In genomic region chr7:98743312-98743711, GRCm38 (mm10) we compare ENCODE assay signal across 7 mouse cellular contexts. TPM values are rescaled to one million over a fixed set of nuclear protein-coding genes. Genes with fewer than 3 reads are reported as not detected.
DNase-seq lines count a peak whose midpoint lies in the region; ATAC-seq and TF ChIP-seq lines count a peak whose summit lies in the region.

No protein-coding gene starts in this region.

- WGBS in heart, postnatal 0 days, result 4% methylated on average over 3 of the region's 3 CpGs

- H3K9me3 ChIP-seq in ES-E14 (ENCODE audit: control insufficient read depth, insufficient read depth, low read depth, low read length), result no peaks in the 10 kb centered on the region
- H3K9me3 ChIP-seq in heart, postnatal 0 days (replicated peaks; ENCODE audit: control insufficient read depth, low read length), result no peaks in the 10 kb centered on the region

- no peak for TF ChIP-seq POLR2A in cortical plate, adult 2 months (IDR thresholded peaks at IDR 0.05; ENCODE audit: extremely low read depth, insufficient read depth, low read length)

- H3K4me2 ChIP-seq in heart, postnatal 0 days (ENCODE audit: low read depth, low read length), result no peak overlapping the region

- no peak overlapping the region for H3K9ac ChIP-seq in ES-E14 (ENCODE audit: insufficient read depth, low read depth, low read length, poor library complexity, severe bottlenecking)
- H3K9ac ChIP-seq in heart, postnatal 0 days (replicated peaks; ENCODE audit: low read depth, low read length), result no peak overlapping the region

- no peak overlapping the region for H3K4me3 ChIP-seq in ES-E14 (ENCODE audit: insufficient read depth in 1 of 2, low read depth in 1 of 2, low read length in 2 of 2, poor library complexity in 1 of 2, severe bottlenecking in 1 of 2)
- no peak overlapping the region for H3K4me3 ChIP-seq in cortical plate, adult 2 months (ENCODE audit: insufficient read depth, low read length)
- no peak overlapping the region for H3K4me3 ChIP-seq in heart, postnatal 0 days (ENCODE audit: low read depth, low read length)

- TF ChIP-seq EP300 in heart, postnatal 0 days (IDR thresholded peaks at IDR 0.05; ENCODE audit: low read depth), result no peak

- in situ Hi-C loops in ES-E14 (cut with MboI; ENCODE audit: low sequenced_read_pairs in 2 of 2, unreplicated experiment in 2 of 2), result no loop called here

- TF ChIP-seq CTCF in cortical plate, adult 2 months (IDR thresholded peaks at IDR 0.05; ENCODE audit: extremely low read depth, insufficient read depth, low read length), result peak; percentile 92
- TF ChIP-seq CTCF in heart, postnatal 0 days (IDR thresholded peaks at IDR 0.05; ENCODE audit: low read depth), result peak; percentile 85

- no peaks in the 10 kb centered on the region for H3K36me3 ChIP-seq in ES-E14 (ENCODE audit: control insufficient read depth, insufficient read depth, low read length, poor library complexity, severe bottlenecking)
- no peaks in the 10 kb centered on the region for H3K36me3 ChIP-seq in heart, postnatal 0 days (replicated peaks; ENCODE audit: control insufficient read depth, insufficient read depth, low read length)

- DNase-seq in ES-E14 (ENCODE audit: low read depth, low spot score), result peak; percentile 73
- peak; percentile 53 to 87 for DNase-seq in adrenal gland, adult (ENCODE audit: inconsistent age in 2 of 2, low spot score in 1 of 2)
- peak; percentile 13 for DNase-seq in heart, postnatal 0 days (ENCODE audit: low spot score)
- DNase-seq in kidney, postnatal 4 days, result peak; percentile 85 to 86
- peak; percentile 47 to 80 for DNase-seq in spleen, postnatal 4 days (ENCODE audit: low spot score in 2 of 2)

- H3K27ac ChIP-seq in ES-E14 (ENCODE audit: insufficient read depth, low read depth, low read length, poor library complexity, severe bottlenecking), result no peak overlapping the region
- H3K27ac ChIP-seq in cortical plate, adult 2 months (ENCODE audit: insufficient read depth, low read length), result no peak overlapping the region
- H3K27ac ChIP-seq in heart, postnatal 0 days (ENCODE audit: low read depth), result no peak overlapping the region

- H3K4me1 ChIP-seq in ES-E14 (ENCODE audit: control insufficient read depth in 2 of 2, insufficient read depth in 2 of 2, low read length in 2 of 2, poor library complexity in 1 of 2), result peaks cover 0 to 6% of the 10 kb centered on the region in 2 experiments; a peak in 1 of 4 replicates
- no peaks in the 10 kb centered on the region for H3K4me1 ChIP-seq in cortical plate, adult 2 months (ENCODE audit: control insufficient read depth, insufficient read depth, low read length)
- no peaks in the 10 kb centered on the region for H3K4me1 ChIP-seq in heart, postnatal 0 days (ENCODE audit: control insufficient read depth, insufficient read depth)

- H3K27me3 ChIP-seq in heart, postnatal 0 days (ENCODE audit: control insufficient read depth, insufficient read depth, low read length), result 0 out of 2 replicates have a peak, but pooled peaks cover 4% of the 10 kb centered on the region

- ATAC-seq in heart, postnatal 0 days (ENCODE audit: insufficient read depth, low read depth), result 0 out of 2 replicates have a peak, but pooled peaks have one; percentile 31
- ATAC-seq in megakaryocyte progenitor cell, adult 5-6 weeks (replicated peaks; ENCODE audit: poor library complexity), result 0 out of 2 replicates have a peak, but pooled peaks have one; percentile 64

TF ChIP-seq in ES-E14, 5 proteins besides CTCF, POLR2A, EP300 and RAD21:
- TF ChIP-seq HCFC1 (IDR thresholded peaks at IDR 0.05; ENCODE audit: borderline replicate concordance, insufficient read depth, low read length) (no peak), ZC3H11A (IDR thresholded peaks at IDR 0.05; ENCODE audit: borderline replicate concordance, low read depth, low read length) (peak; percentile 88)
TF ChIP-seq in ES-E14: peak in this region for 1.

RNA-seq across cellular contexts. Expression of gene Thap12, which starts 40.4 kb away (rescaled TPM):
- total RNA-seq in ES-E14 (2012; rRNA removed), result 19.9 and 29.9 TPM in 2 replicates
- 38.9 and 39.3 TPM in 2 replicates for polyA plus RNA-seq in cortical plate, adult 2 months (2012; rRNA removed)
- total RNA-seq in heart, postnatal 0 days (2014; rRNA removed; ENCODE audit: low replicate concordance), result 48.6 and 50.6 TPM in 2 replicates
- 31.5 and 37.8 TPM in 2 replicates for polyA plus RNA-seq in heart, postnatal 0 days (2015; fragmentation: Nextera tagmentation; extraction: Ambion mirVana)
- 54.8 and 59.4 TPM in 2 replicates for total RNA-seq in megakaryocyte progenitor cell, adult 5-6 weeks (2015)
- total RNA-seq in megakaryocyte progenitor cell, adult 5-6 weeks (2017), result 72.6 and 86.9 TPM in 2 replicates

Comparison
In these comparisons a context has a peak if more than half of its experiments do, and no peak if none do; other contexts are left out.
1. DNase-seq: peak in every context shown above with its lines; median percentile 86 in kidney, postnatal 4 days; 73 in ES-E14; 70 in adrenal gland, adult; 64 in spleen, postnatal 4 days; 13 in heart, postnatal 0 days.